Mouse (Mus musculus) neural tube, embryonic 15.5 days (tissue): ENCODE data around the gene Sla2. TPM values are rescaled to one million over a fixed set of nuclear protein-coding genes. Genes with fewer than 3 reads are reported as not detected.
"Not testable (repeated sequence)": the region's sequence is repeated elsewhere in the genome, so short reads cannot be mapped to it uniquely, and the experiment has no call there.

Source experiments
- ATAC-seq: fragments of 200-750 bp; cut with Nextera tagmentation; 2 replicates; pipeline ENCODE4 v1.8.0; 2017; ENCODE audit warnings: mild to moderate bottlenecking, moderate TSS enrichment, moderate library complexity; ENCODE audit not compliant: low FRiP score
- H3K27ac ChIP-seq: fragments of 300-500 bp; sonication (generic); replicated peaks from 2 replicates; pipeline ENCODE4 v1.5.1; 2015; ENCODE audit warnings: mild to moderate bottlenecking, inconsistent platforms
- H3K27me3 ChIP-seq: fragments of 300-500 bp; sonication (generic); replicated peaks from 2 replicates; pipeline ENCODE4 v1.6.1; 2015; ENCODE audit warnings: inconsistent platforms
- H3K36me3 ChIP-seq: fragments of 300-500 bp; sonication (generic); 2 replicates; pipeline ENCODE4 v1.6.1; 2015; ENCODE audit warnings: inconsistent platforms
- H3K4me1 ChIP-seq: fragments of 300-500 bp; sonication (generic); 2 replicates; pipeline ENCODE4 v1.6.1; 2015; ENCODE audit warnings: inconsistent platforms
- H3K4me2 ChIP-seq: fragments of 300-500 bp; sonication (generic); 2 replicates; pipeline ENCODE4 v1.6.1; 2015; ENCODE audit warnings: inconsistent platforms, mild to moderate bottlenecking, moderate library complexity
- H3K4me3 ChIP-seq: fragments of 300-500 bp; sonication (generic); replicated peaks from 2 replicates; pipeline ENCODE4 v1.5.1; 2015; ENCODE audit warnings: mild to moderate bottlenecking, inconsistent platforms
- H3K9ac ChIP-seq: fragments of 300-500 bp; sonication (generic); replicated peaks from 2 replicates; pipeline ENCODE4 v1.6.1; 2015; ENCODE audit warnings: mild to moderate bottlenecking, inconsistent platforms
- H3K9me3 ChIP-seq: fragments of 300-500 bp; sonication (generic); replicated peaks from 2 replicates; pipeline ENCODE4 v1.6.1; 2016; ENCODE audit warnings: inconsistent platforms
- WGBS: fragments of 180-500 bp; shearing (Covaris S2); methylation state at CpG from one replicate; pipeline ENCODE4 v1.1.7; 2015; ENCODE audit warnings: mixed read lengths; 5-methylcytosine and 5-hydroxymethylcytosine counted together
- polyA plus RNA-seq: library from polyadenylated mRNA; unstranded; fragments of >200 nt; fragmentation: Nextera tagmentation; extraction: Ambion mirVana; gene quantifications from 2 replicates; pipeline ENCODE4 v1.2.1, GENCODE M21; 2015

The Sla2 gene
- polyA plus RNA-seq, 1 experiment from 2014 or later, result 0.22 TPM

DNA sequence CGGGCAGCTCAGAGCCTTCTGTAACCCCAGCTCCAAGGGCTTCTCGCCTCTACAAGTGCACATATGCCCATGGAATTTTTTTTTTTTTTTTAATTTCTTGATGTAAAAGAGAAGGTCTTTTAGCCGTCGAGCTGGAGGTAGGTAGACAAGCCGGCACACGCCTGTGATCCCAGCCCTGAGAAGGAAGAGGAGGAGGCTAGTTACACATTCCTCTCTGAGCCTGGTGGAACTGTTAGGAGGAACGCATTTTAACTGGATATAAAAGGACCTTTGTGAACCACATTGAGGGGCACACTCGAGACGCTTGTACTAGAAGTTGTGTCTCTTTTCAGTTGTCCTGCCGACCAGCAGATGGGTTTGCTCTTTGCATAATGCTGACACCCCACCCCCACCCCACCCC is 42.3 kb downstream of the Sla2 start:
- no peak overlapping the region for H3K4me2 ChIP-seq
- H3K9me3 ChIP-seq, result no peaks in the 10 kb centered on the region
- no peak overlapping the region for H3K9ac ChIP-seq
- no peak overlapping the region for H3K27ac ChIP-seq
- H3K36me3 ChIP-seq, result no peaks in the 10 kb centered on the region
- ATAC-seq, result no peak
- WGBS, result 36% methylated on average over 10 of the region's 10 CpGs
- peaks cover 66% of the 10 kb centered on the region for H3K4me1 ChIP-seq
- peaks cover 25% of the 10 kb centered on the region for H3K27me3 ChIP-seq
- no peak overlapping the region for H3K4me3 ChIP-seq

DNA sequence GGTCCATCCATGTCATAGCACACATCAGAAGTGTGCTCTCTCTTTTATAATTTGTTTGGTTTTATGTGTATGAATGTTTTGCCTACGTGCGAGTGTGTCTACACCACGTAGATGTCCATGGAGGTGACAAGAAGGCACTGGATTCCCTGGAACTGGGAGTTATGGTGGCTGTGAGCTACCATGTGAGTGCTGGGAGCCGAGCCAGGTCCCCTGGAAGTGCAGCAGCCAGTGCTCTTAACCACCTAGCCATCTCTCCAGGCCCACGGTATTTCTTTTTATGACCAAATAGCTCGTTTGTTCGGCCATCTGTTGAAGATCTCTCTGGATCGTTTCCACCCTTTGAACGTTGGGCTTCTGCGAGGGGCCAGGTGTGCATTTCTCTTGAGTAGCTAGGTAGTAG is 43.7 kb downstream of the Sla2 start:
- Histone ChIP-seq H3K9ac (no peak overlapping the region), H3K27ac (no peak overlapping the region), H3K4me1 (peaks cover 68% of the 10 kb centered on the region), H3K4me2 (no peak overlapping the region), H3K4me3 (no peak overlapping the region), H3K36me3 (no peaks in the 10 kb centered on the region), H3K27me3 (peaks cover 27% of the 10 kb centered on the region), H3K9me3 (no peaks in the 10 kb centered on the region)
- WGBS, result 55% methylated on average over 10 of the region's 10 CpGs
- ATAC-seq, result no peak

DNA sequence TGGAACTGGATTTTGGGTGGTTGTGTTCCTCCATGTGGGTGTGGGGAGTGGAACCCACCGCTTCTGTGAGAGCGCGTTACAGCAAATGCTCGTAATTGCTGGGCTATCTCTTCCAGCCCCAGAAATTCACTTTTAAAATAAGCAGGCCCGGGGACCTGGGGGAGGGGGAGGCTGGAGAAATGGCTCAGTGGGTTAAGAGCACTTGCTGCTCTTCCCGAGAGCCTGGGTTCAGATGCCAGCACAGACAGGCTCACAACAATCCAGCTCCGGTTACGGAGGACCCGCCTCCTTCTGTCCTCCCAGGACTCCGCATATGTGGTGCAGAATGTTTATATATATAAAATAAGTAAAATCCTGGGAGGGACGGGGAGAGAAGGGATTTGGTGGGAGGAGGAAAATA is 44.3 kb downstream of the Sla2 start:
- H3K4me1 ChIP-seq, result peaks cover 63% of the 10 kb centered on the region
- 22% methylated on average over 11 of the region's 11 CpGs for WGBS
- peaks cover 27% of the 10 kb centered on the region for H3K27me3 ChIP-seq
- ATAC-seq, result no peak
- H3K36me3 ChIP-seq, result no peaks in the 10 kb centered on the region
- H3K9ac ChIP-seq, result no peak overlapping the region
- peak overlapping the region; percentile 80 for H3K27ac ChIP-seq
- peak overlapping the region; percentile 98; the same call in 1 of the 2 replicates for H3K4me2 ChIP-seq
- peak overlapping the region; percentile 2; the same call in 1 of the 2 replicates for H3K4me3 ChIP-seq
- no peaks in the 10 kb centered on the region for H3K9me3 ChIP-seq

DNA sequence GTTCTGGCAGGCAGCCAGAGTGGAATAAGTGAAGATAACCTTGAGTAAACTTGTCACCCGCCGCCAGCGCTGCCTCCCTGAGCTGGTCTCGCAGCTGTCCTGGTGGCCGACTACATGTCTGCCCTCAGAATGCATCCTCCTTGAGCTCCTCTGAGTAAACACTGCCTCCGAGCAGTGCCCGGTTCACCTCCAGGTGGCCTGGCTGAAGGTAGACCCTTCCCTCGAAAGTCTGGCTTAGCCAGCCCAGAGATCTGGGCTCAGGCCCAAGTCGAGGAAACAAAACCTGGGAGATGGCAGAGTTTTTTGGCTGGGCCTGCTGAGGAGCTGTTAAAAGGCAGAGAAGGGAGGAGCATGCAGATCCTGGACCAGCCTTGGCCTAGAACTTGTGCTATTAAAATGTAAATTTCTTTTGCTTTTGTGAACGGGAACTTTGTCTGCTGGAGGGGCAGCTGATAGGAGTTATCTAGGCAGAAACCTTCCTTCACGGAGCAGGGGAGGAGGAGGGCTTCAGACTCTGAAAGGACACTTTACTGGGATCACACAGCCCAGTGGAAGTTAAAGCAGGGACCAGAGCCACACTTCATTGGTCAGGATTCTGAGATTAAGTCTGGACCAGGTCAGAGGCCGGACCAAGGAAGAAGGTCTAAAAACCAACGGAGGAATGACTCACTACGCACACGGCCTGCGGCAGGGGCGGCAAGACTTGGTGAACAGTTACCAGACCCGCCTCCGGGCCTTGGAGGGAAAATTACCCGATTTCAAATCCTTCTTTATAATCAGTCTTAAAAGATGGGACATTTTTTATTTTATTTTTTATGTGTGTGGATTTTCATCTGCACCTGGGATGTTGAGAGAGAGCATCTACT is 44.9 kb downstream of the Sla2 start:
- 6% methylated on average over 20 of the region's 20 CpGs for WGBS
- H3K27ac ChIP-seq, result peak overlapping the region; percentile 80
- peaks cover 60% of the 10 kb centered on the region for H3K4me1 ChIP-seq
- H3K9ac ChIP-seq, result 0 out of 2 replicates have a peak overlapping the region, but pooled peaks have one; percentile 11
- H3K27me3 ChIP-seq, result peaks cover 27% of the 10 kb centered on the region
- H3K4me3 ChIP-seq, result peak overlapping the region; percentile 60
- H3K4me2 ChIP-seq, result peak overlapping the region; percentile 98
- no peak for ATAC-seq
- no peaks in the 10 kb centered on the region for H3K36me3 ChIP-seq
- H3K9me3 ChIP-seq, result no peaks in the 10 kb centered on the region

DNA sequence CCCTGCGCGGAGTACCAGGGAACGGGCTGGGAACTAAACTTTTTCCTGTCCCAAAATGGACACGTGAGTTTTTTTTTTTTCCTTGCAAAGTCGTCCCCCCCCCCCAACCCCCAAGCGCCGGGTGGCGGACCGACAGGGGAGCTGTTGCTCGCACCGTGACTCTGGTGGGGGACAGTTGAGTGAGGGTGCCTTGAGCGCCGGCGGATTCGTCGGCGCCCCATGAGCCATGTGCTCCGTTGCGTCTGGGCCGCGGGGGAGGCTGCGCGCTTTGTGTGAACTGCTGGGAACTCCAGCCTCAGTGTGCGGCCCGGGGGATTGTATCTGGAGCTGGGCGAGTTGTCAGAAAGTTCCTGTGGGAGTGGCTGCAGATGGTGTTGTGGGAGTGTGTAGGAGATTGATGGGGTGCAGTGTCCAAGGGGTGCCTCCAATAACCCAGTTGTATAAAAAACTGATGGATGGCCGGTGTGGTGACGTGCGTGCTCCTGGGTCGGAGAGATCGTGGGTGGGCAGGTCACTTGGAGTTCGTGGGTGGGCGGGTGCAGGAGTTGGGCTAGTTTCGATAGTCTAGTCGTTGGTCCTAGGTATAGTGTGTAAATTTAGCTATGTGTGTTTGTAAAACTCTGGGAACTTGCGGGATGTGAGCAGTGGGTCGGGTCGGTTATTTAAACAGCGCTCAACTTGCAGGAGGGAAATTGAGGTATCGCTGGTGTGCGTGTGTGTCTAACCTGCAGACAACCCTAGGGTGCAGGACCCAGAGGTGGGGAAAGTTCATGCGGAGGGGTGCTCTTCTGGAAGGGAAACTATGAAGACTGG is 45.8 kb downstream of the Sla2 start:
- H3K9ac ChIP-seq, result peak overlapping the region; percentile 56
- WGBS, result under 1% methylated on average over 42 of the region's 42 CpGs
- peak; percentile 25; the same call in 1 of the 2 replicates for ATAC-seq
- peak overlapping the region; percentile 60 for H3K4me3 ChIP-seq
- H3K9me3 ChIP-seq, result no peaks in the 10 kb centered on the region
- H3K4me1 ChIP-seq, result peaks cover 60% of the 10 kb centered on the region
- H3K4me2 ChIP-seq, result peak overlapping the region; percentile 98
- peaks cover 27% of the 10 kb centered on the region for H3K27me3 ChIP-seq
- H3K36me3 ChIP-seq, result no peaks in the 10 kb centered on the region
- H3K27ac ChIP-seq, result peak overlapping the region; percentile 80

DNA sequence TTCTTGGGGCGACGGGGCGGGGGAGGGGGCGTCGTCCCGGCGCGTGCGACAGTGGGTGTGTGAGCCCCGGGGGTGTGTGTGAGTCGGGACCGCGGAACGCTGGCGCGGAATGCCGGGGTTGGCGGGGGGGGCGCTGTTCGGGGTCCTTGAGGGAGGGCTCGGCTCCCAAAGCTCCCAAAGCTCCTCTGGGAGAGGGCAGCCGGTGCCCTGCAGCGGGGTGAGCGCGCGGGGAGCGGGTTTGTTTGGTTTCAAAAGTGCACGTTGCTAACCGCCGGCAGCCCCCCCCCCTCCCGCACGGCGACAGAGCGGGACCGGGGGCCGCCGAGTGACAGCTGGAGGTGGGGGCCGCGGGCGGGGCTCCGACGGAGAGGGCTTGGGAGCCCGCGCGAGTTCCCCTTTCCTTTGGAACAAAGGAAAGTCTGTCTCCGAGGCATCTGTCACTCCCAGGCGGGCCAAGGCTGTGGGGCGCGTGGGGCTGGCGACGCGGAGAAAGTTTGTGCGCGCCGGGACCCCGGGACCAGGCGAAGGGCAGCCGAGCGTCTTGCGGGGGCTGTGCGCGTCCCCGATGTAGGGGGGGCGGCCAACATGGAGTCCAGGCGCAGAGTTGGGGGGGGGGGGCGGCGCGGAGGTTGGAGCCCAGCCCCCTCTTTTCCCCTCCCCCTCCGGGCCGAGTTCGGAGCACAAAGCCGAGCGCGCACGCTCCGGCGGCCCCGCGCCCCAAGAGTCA is 46.5 kb downstream of the Sla2 start:
- Histone ChIP-seq H3K27me3 (peaks cover 27% of the 10 kb centered on the region), H3K9ac (peak overlapping the region; percentile 56), H3K36me3 (no peaks in the 10 kb centered on the region), H3K9me3 (no peaks in the 10 kb centered on the region), H3K4me2 (peak overlapping the region; percentile 98), H3K4me1 (peaks cover 53% of the 10 kb centered on the region), H3K4me3 (peak overlapping the region; percentile 60), H3K27ac (peak overlapping the region; percentile 80)
- 0 out of 2 replicates have a peak, but pooled peaks have one; percentile 26 for ATAC-seq
- 1% methylated on average over 47 of the region's 79 CpGs for WGBS

DNA sequence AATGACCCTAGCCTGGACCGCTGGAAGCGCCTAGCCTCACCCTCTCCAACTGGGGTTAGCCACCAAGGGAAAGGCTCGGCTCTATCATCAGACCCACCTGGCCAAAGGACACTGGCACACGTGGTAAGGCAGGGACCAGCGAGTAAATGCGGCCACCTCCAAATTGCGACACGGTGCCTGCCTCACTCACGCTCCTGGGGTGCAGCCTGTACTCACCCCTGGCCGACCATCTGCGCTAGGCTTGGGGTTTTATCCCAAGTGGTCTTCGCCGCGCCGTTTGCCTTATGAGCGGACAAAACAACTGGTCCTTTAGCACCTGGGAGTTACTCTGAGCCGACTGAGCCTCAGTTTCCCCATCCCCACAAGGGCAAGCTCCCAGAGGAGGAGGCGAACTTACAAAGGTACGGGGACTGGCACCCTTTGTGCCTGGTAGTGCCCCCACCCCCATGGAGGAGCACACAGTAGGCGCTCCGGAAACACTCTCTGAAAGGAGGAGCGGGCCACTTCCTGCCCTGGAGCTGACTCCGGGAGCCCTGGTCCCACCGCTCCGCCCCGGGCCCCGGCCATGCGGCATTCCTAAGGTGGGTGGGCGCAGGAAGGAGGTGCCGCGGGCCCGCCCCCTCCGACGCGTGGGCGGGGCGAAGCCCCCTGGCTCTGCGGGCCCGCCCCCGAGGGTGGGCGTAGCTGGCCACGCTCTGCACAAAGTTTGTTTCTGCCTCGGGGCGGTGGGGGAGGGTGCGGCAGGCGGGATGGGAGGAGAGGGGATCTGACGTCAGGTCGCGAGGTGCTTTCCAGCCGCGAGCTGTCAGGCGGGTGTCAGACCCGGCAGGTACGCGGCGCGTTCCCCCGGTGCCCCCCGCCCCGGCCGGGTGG is 47.4 kb downstream of the Sla2 start, which contains the start of gene Tgif2:
TSS of gene Tgif2 (plus strand) at position 689 of the 873 bp plus-strand sequence.
- Histone ChIP-seq H3K9ac (peak within 1 kb of the TSS; percentile 56), H3K4me3 (peak within 1 kb of the TSS; percentile 60), H3K9me3 (no peaks in the 10 kb centered on the region), H3K4me2 (peak within 1 kb of the TSS; percentile 98), H3K36me3 (no peaks in the 10 kb centered on the region), H3K27ac (peak within 1 kb of the TSS; percentile 80), H3K27me3 (peaks cover 27% of the 10 kb centered on the region), H3K4me1 (peaks cover 45% of the 10 kb centered on the region)
- WGBS, result 2% methylated on average over 56 of the region's 61 CpGs
- peak; percentile 71; the same call in 1 of the 2 replicates for ATAC-seq

DNA sequence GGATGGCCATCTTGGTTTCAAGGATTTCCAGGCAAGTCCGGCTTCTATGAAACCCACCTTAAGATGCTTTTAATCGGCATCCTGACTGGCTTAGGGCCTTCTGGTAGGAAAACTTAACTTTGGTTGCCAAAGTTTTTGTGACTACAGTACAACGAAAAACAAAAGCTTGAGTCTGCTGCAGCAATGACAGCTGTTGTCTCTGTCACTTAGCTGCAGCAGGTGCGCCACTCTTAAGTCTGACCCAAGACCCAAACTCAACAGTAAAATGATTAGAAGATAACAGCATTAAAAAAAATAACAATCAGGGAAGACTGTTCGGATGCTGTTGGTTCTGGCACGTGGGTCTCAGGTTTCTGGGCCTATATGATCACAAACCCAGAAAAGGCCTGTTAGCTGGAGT is 48.2 kb downstream of the Sla2 start:
- Histone ChIP-seq H3K36me3 (0 out of 2 replicates have a peak, but pooled peaks cover 4% of the 10 kb centered on the region), H3K27ac (0 out of 2 replicates have a peak overlapping the region, but pooled peaks have one; percentile 45), H3K4me1 (peaks cover 41% of the 10 kb centered on the region), H3K9ac (no peak overlapping the region), H3K4me2 (peak overlapping the region; percentile 98), H3K9me3 (no peaks in the 10 kb centered on the region), H3K27me3 (peaks cover 27% of the 10 kb centered on the region), H3K4me3 (peak overlapping the region; percentile 60)
- ATAC-seq, result no peak
- 64% methylated on average over 6 of the region's 6 CpGs for WGBS

DNA sequence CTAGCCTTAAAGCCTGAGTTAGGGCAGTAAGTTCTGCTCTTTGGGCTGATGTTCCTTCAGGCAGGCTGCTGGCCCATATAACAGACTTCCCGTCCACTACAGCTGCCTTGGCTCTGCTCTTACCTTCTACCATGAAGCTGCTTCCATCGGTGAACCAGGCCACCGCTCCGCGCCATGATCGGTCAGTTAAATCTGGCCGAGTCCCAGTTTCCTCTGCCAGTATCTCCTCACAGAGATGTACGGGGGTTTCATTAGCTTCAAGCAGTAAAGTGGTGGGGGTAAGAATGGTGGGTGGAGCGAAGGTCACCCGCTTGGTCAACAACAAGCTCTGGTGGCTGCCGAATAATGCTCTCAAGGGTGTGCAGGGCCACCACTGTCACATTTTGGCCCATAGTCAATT is 52.7 kb downstream of the Sla2 start:
- no peaks in the 10 kb centered on the region for H3K27me3 ChIP-seq
- no peak overlapping the region for H3K4me3 ChIP-seq
- peaks cover 4% of the 10 kb centered on the region for H3K4me1 ChIP-seq
- H3K36me3 ChIP-seq, result 0 out of 2 replicates have a peak, but pooled peaks cover 23% of the 10 kb centered on the region
- 96% methylated on average over 11 of the region's 11 CpGs for whole genome bisulfite sequencing
- no peak overlapping the region for H3K9ac ChIP-seq
- 0 out of 2 replicates have a peak, but pooled peaks cover 10% of the 10 kb centered on the region for H3K9me3 ChIP-seq
- no peak overlapping the region for H3K27ac ChIP-seq
- no peak overlapping the region for H3K4me2 ChIP-seq
- ATAC-seq, result no peak

DNA sequence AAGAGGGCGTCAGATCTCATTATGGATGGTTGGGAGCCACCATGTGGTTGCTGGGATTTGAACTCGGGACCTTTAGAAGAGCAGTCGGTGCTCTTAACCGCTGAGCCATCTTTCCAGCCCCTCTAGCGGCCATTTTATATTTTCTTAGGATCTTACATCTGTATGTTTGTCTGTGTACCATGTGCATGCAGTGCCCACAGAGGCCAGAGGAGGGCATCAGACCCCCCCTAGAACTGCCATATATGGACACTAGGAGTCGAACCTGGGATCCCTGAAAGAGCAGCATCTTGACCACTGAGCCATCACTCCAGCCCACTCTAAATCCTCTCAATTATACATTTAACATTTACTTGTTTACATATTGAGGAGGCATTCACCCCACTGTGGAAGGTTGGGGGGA is 61.9 kb downstream of the Sla2 start:
- WGBS, result 86% methylated on average over 6 of the region's 6 CpGs
- H3K36me3 ChIP-seq, H3K9me3 ChIP-seq, H3K4me2 ChIP-seq, H3K4me3 ChIP-seq, H3K4me1 ChIP-seq, ATAC-seq, H3K9ac ChIP-seq, H3K27ac ChIP-seq, H3K27me3 ChIP-seq: not testable (repeated sequence)
